8 mouse cellular contexts compared by ENCODE assay signal in the genomic region with DNA sequence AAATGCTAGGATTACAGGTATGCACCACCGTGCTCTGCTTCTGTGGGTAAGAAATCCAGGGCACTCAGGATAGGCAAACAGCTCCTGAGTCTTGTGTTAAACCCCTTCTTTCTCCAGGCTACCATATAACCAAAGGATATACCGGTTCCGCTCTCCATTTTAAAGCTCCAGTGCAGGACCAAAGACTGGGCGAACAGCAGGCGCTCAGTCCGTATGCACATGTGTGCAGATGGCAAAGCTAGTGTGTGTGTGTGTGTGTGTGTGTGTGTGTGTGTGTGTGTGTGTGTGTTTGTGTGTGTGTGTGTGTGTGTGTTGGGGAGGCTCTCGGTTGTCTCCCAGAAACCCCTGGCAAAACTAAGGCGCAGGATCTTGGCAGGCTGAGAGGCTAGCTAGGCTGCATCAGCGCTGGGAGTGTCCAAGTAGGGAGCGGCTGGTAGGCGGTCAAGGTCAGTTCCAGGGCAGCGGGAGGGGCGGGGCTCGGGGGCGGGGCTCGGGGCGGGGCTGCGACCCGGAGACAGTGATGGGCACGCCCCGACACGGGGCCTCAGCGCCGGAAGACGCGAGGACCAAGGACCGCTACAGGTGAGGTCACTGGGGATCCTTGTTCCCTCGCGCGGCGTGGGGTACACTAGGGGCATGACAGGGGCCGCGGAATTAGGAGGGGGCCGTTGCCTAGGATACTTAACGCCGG. TPM values are rescaled to one million over a fixed set of nuclear protein-coding genes. Genes with fewer than 3 reads are reported as not detected.
A peak's percentile ranks its signal among the peaks of the same experiment; 100 is the strongest.
DNase-seq lines count a peak whose midpoint lies in the region; ATAC-seq and TF ChIP-seq lines count a peak whose summit lies in the region.

Gene Aifm2 (plus strand): TSS at position 493 of the 691 bp plus-strand sequence.

- peaks cover 0 to 8% of the 10 kb centered on the region in 2 experiments; a peak in 3 of 4 replicates for H3K4me1 ChIP-seq in ES-E14 (ENCODE audit: control insufficient read depth in 2 of 2, insufficient read depth in 2 of 2, low read length in 2 of 2, poor library complexity in 1 of 2)
- peaks cover 26% of the 10 kb centered on the region for H3K4me1 ChIP-seq in bone marrow macrophage, adult 2 months (ENCODE audit: control insufficient read depth, insufficient read depth, low read length)
- H3K4me1 ChIP-seq in forebrain, embryonic 10.5 days, result peaks cover 16% of the 10 kb centered on the region
- H3K4me1 ChIP-seq in limb, embryonic 11.5 days (ENCODE audit: control insufficient read depth, insufficient read depth, low read length), result peaks cover 5% of the 10 kb centered on the region; the same call in 1 of the 2 replicates
- H3K4me1 ChIP-seq in midbrain, embryonic 12.5 days, result peaks cover 7% of the 10 kb centered on the region

- H3K27me3 ChIP-seq in forebrain, embryonic 10.5 days (ENCODE audit: poor library complexity, severe bottlenecking), result peaks cover 37% of the 10 kb centered on the region
- H3K27me3 ChIP-seq in limb, embryonic 11.5 days (ENCODE audit: control insufficient read depth, insufficient read depth, low read length), result no peaks in the 10 kb centered on the region
- H3K27me3 ChIP-seq in midbrain, embryonic 12.5 days, result peaks cover 29% of the 10 kb centered on the region

- TF ChIP-seq CTCF in bone marrow macrophage, adult 2 months (IDR thresholded peaks at IDR 0.05; ENCODE audit: low read depth, low read length), result no peak

- peak; percentile 79; the same call in 1 of the 2 replicates for ATAC-seq in limb, embryonic 11.5 days (ENCODE audit: insufficient number of reproducible peaks, low FRiP score, low TSS enrichment, low read depth)
- peak; percentile 82 for ATAC-seq in midbrain, embryonic 12.5 days (ENCODE audit: low FRiP score, low read depth)

- DNase-seq in ES-E14 (ENCODE audit: low read depth, low spot score), result peak; percentile 45
- peak; percentile 82 for DNase-seq in forebrain, embryonic 10.5 days (ENCODE audit: extremely low spot score, low spot score)
- DNase-seq in heart, postnatal 25 days (ENCODE audit: low spot score), result peak; percentile 51
- peak; percentile 77 for DNase-seq in limb, embryonic 11.5 days (ENCODE audit: low spot score)
- peak; percentile 59 to 81 for DNase-seq in spleen, postnatal 4 days (ENCODE audit: low spot score in 2 of 2)
- DNase-seq in right cerebral cortex, postnatal 14 days, result no peak

- intact Hi-C loops in heart, postnatal 25 days (cut with DNase I), result no loop called here

- no peaks in the 10 kb centered on the region for H3K36me3 ChIP-seq in ES-E14 (ENCODE audit: control insufficient read depth, insufficient read depth, low read length, poor library complexity, severe bottlenecking)
- no peaks in the 10 kb centered on the region for H3K36me3 ChIP-seq in forebrain, embryonic 10.5 days (replicated peaks)
- no peaks in the 10 kb centered on the region for H3K36me3 ChIP-seq in limb, embryonic 11.5 days (ENCODE audit: control insufficient read depth, insufficient read depth, low read length)
- H3K36me3 ChIP-seq in midbrain, embryonic 12.5 days, result no peaks in the 10 kb centered on the region

- peak within 1 kb of the TSS; percentile 70 to 79 for H3K4me3 ChIP-seq in ES-E14 (ENCODE audit: insufficient read depth in 1 of 2, low read depth in 1 of 2, low read length in 2 of 2, poor library complexity in 1 of 2, severe bottlenecking in 1 of 2)
- peak within 1 kb of the TSS; percentile 81 for H3K4me3 ChIP-seq in bone marrow macrophage, adult 2 months (ENCODE audit: insufficient read depth, low read length)
- peak within 1 kb of the TSS; percentile 60 for H3K4me3 ChIP-seq in forebrain, embryonic 10.5 days
- H3K4me3 ChIP-seq in limb, embryonic 11.5 days (ENCODE audit: low read depth, low read length), result peak within 1 kb of the TSS; percentile 61
- H3K4me3 ChIP-seq in midbrain, embryonic 12.5 days, result peak within 1 kb of the TSS; percentile 53

- no peak within 1 kb of the TSS for H3K27ac ChIP-seq in ES-E14 (ENCODE audit: insufficient read depth, low read depth, low read length, poor library complexity, severe bottlenecking)
- H3K27ac ChIP-seq in bone marrow macrophage, adult 2 months (ENCODE audit: insufficient read depth, low read depth, low read length), result no peak within 1 kb of the TSS
- peak within 1 kb of the TSS; percentile 67 for H3K27ac ChIP-seq in forebrain, embryonic 10.5 days
- H3K27ac ChIP-seq in limb, embryonic 11.5 days (replicated peaks; ENCODE audit: low read depth, low read length), result no peak within 1 kb of the TSS
- no peak within 1 kb of the TSS for H3K27ac ChIP-seq in midbrain, embryonic 12.5 days (replicated peaks)

- no peak for TF ChIP-seq POLR2A in bone marrow macrophage, adult 2 months (IDR thresholded peaks at IDR 0.05; ENCODE audit: borderline replicate concordance, low read depth, low read length)

- H3K9ac ChIP-seq in ES-E14 (ENCODE audit: insufficient read depth, low read depth, low read length, poor library complexity, severe bottlenecking), result peak within 1 kb of the TSS; percentile 54
- H3K9ac ChIP-seq in limb, embryonic 11.5 days (ENCODE audit: low read length), result peak within 1 kb of the TSS; percentile 17; the same call in 1 of the 2 replicates
- peak within 1 kb of the TSS; percentile 49 for H3K9ac ChIP-seq in midbrain, embryonic 12.5 days (replicated peaks)

- H3K9me3 ChIP-seq in ES-E14 (ENCODE audit: control insufficient read depth, insufficient read depth, low read depth, low read length), result no peaks in the 10 kb centered on the region
- no peaks in the 10 kb centered on the region for H3K9me3 ChIP-seq in forebrain, embryonic 10.5 days
- H3K9me3 ChIP-seq in limb, embryonic 11.5 days (ENCODE audit: control insufficient read depth, low read length), result no peaks in the 10 kb centered on the region
- H3K9me3 ChIP-seq in midbrain, embryonic 12.5 days, result no peaks in the 10 kb centered on the region

- peak within 1 kb of the TSS; percentile 79 for H3K4me2 ChIP-seq in limb, embryonic 11.5 days (ENCODE audit: low read depth, severe bottlenecking)
- peak within 1 kb of the TSS; percentile 90 for H3K4me2 ChIP-seq in midbrain, embryonic 12.5 days (replicated peaks)

- 17% methylated on average over 34 of the region's 36 CpGs for WGBS in forebrain, embryonic 10.5 days
- 13% methylated on average over 34 of the region's 36 CpGs for WGBS in limb, embryonic 11.5 days
- 13% methylated on average over 35 of the region's 36 CpGs for WGBS in midbrain, embryonic 12.5 days

- in situ Hi-C loops in ES-E14 (cut with MboI; ENCODE audit: low sequenced_read_pairs in 2 of 2, unreplicated experiment in 2 of 2), result no loop called here

TF ChIP-seq in ES-E14, 5 proteins besides CTCF, POLR2A, EP300 and RAD21:
- TF ChIP-seq MAFK (IDR thresholded peaks at IDR 0.05; ENCODE audit: insufficient read depth, low read depth, low read length), result no peak

RNA-seq across cellular contexts. Expression of gene Aifm2, which starts in this region (rescaled TPM):
- 13.3 and 13.4 TPM in 2 replicates for total RNA-seq in ES-E14 (2012; rRNA removed)
- 13.6 and 16.1 TPM in 2 replicates for polyA plus RNA-seq in bone marrow macrophage, adult 2 months (2012; ENCODE audit: insufficient read depth, insufficient read length, missing spikeins)
- 8.9 and 9.2 TPM in 2 replicates for polyA plus RNA-seq in forebrain, embryonic 10.5 days (2016; fragmentation: Nextera tagmentation; extraction: Ambion mirVana)
- 10 to 100 TPM; 31.3 to 31.6 TPM for total RNA-seq in heart, postnatal 25 days (2021)
- 8.2 TPM in 2 replicates for polyA plus RNA-seq in limb, embryonic 11.5 days (2014; fragmentation: Nextera tagmentation; extraction: Ambion mirVana)
- 6.7 and 7.3 TPM in 2 replicates for polyA plus RNA-seq in midbrain, embryonic 12.5 days (2016; fragmentation: Nextera tagmentation; extraction: Ambion mirVana)
